Mouse (Mus musculus) layer of hippocampus, adult 9-10 months (tissue): ENCODE measurements around the gene Ngly1.

Experiments
- DNase-seq: peaks from one replicate; pipeline ENCODE4 v3.0.0; 2022; ENCODE audit warnings: low spot score

Gene Ngly1

GRCm38 (mm10) chr14:16329756-16330155, 80.7 kb downstream of the Ngly1 start:
- no peak for DNase-seq

DNA sequence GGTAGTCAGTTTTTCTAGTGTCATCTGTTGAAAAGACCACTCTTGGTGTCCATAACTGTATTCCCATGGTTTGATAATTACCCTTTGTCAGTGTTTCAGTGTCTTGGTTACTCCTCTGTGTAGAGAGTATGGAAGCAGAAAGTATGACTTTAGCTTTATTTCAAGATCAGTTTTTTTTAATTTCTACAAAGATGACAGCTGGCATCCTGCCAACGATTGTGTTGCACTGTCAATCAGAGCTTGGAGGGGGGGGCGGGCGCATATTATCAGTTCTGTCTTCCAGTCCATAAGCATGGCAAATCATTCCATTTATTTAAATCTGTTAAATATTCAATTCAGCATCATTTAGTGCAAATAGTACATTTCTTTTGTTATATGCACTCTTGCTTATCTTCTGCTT, 85.2 kb downstream of the Ngly1 start:
- no peak for DNase-seq

DNA sequence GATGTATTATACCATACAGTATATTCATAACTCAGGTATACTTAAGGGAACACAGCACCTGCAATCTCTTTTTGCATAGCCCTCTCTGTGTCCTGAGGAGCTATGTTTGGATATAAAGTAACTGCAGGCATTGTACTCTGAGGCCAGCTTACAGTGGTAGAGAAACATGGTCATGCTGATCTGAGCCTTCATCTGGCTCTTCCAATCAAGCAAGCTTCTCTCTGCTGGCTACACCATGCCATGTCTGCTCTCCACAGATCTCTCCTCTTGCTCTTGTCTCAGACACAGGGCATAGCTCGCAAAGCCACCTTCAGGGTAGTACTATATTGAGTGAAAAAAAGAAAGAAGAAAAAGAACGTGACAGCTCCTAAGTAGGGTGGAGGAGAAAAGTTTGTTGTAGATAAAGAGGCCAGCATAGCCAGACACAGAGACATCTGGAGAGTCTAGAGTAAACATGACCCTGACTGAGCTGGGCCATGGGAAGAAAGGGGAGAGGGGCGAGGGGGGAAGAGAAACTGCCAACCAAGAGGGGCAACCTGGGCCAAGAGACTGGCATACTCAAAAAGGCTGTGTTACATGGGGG, 86.8 kb downstream of the Ngly1 start:
- no peak for DNase-seq

GRCm38 (mm10) chr14:16347505-16347904, 98.4 kb downstream of the Ngly1 start:
- DNase-seq: no peak

DNA sequence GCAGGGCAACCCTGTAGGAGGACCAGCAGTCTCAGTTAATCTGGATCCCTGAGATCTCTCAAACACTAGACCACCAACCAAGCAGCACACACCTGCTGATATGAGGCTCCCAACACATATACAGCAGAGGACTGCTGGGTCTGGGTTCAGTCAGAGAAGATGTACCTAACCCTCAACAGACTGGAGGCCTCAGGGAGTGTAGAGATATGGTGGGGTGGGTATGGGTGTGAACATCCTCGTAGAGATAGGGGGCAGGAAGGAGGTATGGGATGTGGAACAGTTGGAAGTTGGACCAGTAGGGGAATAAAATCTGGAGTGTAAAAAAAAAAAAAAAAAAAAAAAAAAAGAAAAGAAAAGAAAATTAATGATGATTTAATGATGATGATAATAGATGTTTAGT, 110.6 kb downstream of the Ngly1 start:
- no peak for DNase-seq
